8 mouse cellular contexts compared by ENCODE assay signal in the genomic region with DNA sequence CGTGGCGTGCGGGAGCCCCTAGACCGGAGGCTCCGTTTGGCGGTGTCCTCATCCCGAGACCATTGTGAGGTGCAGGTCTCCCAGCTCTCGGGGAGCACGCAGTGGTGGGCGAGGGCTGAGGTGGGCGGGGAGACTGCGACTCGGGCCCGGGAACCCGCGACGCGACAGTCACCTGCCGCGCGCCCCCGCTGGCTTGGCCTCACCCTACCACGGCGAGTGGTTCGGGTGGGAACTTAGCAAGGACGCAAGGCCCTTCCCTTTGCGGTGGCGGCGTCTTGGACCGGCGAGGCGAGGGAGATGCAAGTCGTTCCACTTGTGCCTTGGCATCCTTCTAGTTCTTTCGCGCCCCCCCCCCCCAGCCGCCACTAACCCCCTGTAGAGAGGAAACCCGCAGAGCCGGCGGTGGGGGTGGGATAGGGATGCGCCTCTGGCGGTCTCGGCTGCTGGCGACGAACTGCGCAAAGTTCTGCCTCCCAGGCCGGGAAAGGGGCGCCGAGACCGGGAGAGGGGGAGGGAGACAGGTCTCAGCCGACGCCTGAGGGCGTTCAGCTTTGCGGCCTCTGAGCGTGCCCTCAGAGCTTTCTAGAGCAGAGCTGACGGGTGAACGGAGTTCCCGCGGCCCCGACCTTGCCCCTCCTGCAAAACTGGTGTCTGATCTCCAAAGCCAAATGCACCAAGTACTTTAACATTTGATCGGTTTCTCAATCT. TPM values are rescaled to one million over a fixed set of nuclear protein-coding genes. Genes with fewer than 3 reads are reported as not detected.
DNase-seq lines count a peak whose midpoint lies in the region; ATAC-seq and TF ChIP-seq lines count a peak whose summit lies in the region.

No protein-coding gene starts in this region.

- no peak for TF ChIP-seq RAD21 in CH12.LX (IDR thresholded peaks at IDR 0.05; ENCODE audit: low read depth, low read length)

- H3K4me2 ChIP-seq in CH12.LX (ENCODE audit: insufficient read depth, low read depth, poor library complexity, severe bottlenecking) = peak overlapping the region; percentile 33
- peak overlapping the region; percentile 71 for H3K4me2 ChIP-seq in embryonic facial prominence, embryonic 15.5 days (replicated peaks)
- peak overlapping the region; percentile 78 for H3K4me2 ChIP-seq in heart, embryonic 16.5 days (ENCODE audit: low read depth, low read length)
- H3K4me2 ChIP-seq in lung, embryonic 16.5 days (ENCODE audit: low read depth, low read length) = peak overlapping the region; percentile 81

- no peak for TF ChIP-seq CTCF in CH12.LX (conservative IDR thresholded peaks at IDR 0.05 in 1 of 2, IDR thresholded peaks at IDR 0.05 in 1 of 2; ENCODE audit: low read depth in 2 of 2, low read length in 2 of 2)
- no peak for TF ChIP-seq CTCF in thymus, adult 2 months (IDR thresholded peaks at IDR 0.05; ENCODE audit: borderline replicate concordance, control insufficient read depth, extremely low read depth, insufficient read depth, low read length, poor library complexity)

- H3K27ac ChIP-seq in CH12.LX (ENCODE audit: insufficient read depth, low read depth) = no peak overlapping the region
- H3K27ac ChIP-seq in embryonic facial prominence, embryonic 15.5 days (replicated peaks) = peak overlapping the region; percentile 88
- H3K27ac ChIP-seq in heart, embryonic 16.5 days (ENCODE audit: low read length) = peak overlapping the region; percentile 91
- peak overlapping the region; percentile 86 for H3K27ac ChIP-seq in lung, embryonic 16.5 days (ENCODE audit: low read length)
- H3K27ac ChIP-seq in thymus, adult 2 months (ENCODE audit: control insufficient read depth, insufficient read depth, low read length) = no peak overlapping the region

- DNase-seq in CH12.LX (ENCODE audit: extremely low read depth) = peak; percentile 43
- DNase-seq in adrenal gland, postnatal 14 days = peak; percentile 68
- peak; percentile 62 to 75 for DNase-seq in kidney, postnatal 4 days
- peak; percentile 31 for DNase-seq in ovary, adult 18-20 months (ENCODE audit: low spot score)
- DNase-seq in thymus, adult 2 months = peak; percentile 74

- H3K36me3 ChIP-seq in CH12.LX (replicated peaks in 1 of 2; ENCODE audit: control insufficient read depth in 1 of 2, insufficient read depth in 1 of 2, low read length in 1 of 2) = no peaks in the 10 kb centered on the region
- H3K36me3 ChIP-seq in embryonic facial prominence, embryonic 15.5 days = no peaks in the 10 kb centered on the region
- H3K36me3 ChIP-seq in heart, embryonic 16.5 days (ENCODE audit: control insufficient read depth, insufficient read depth) = no peaks in the 10 kb centered on the region
- H3K36me3 ChIP-seq in lung, embryonic 16.5 days (ENCODE audit: control insufficient read depth, insufficient read depth, low read length) = no peaks in the 10 kb centered on the region
- H3K36me3 ChIP-seq in thymus, adult 2 months (ENCODE audit: control insufficient read depth, insufficient read depth, low read length) = no peaks in the 10 kb centered on the region

- dilution Hi-C loops in CH12.LX (cut with MboI; ENCODE audit: extremely low pct_ligation_motif_present, extremely low pct_unique_long_range_greater_than_20kb, low sequenced_read_pairs) = no loop called here

- H3K4me1 ChIP-seq in CH12.LX (ENCODE audit: control insufficient read depth in 1 of 2, insufficient read depth in 2 of 2) = peaks cover 0 to 17% of the 10 kb centered on the region in 2 experiments; a peak in 2 of 4 replicates
- H3K4me1 ChIP-seq in embryonic facial prominence, embryonic 15.5 days = peaks cover 8% of the 10 kb centered on the region
- H3K4me1 ChIP-seq in heart, embryonic 16.5 days (ENCODE audit: control insufficient read depth, insufficient read depth, low read length) = peaks cover 15% of the 10 kb centered on the region
- H3K4me1 ChIP-seq in lung, embryonic 16.5 days (replicated peaks; ENCODE audit: control insufficient read depth, insufficient read depth, low read length) = peaks cover 7% of the 10 kb centered on the region
- H3K4me1 ChIP-seq in thymus, adult 2 months (replicated peaks; ENCODE audit: control insufficient read depth, insufficient read depth, low read length) = peaks cover 8% of the 10 kb centered on the region

- peak; percentile 3; the same call in 1 of the 2 replicates for ATAC-seq in embryonic facial prominence, embryonic 15.5 days (ENCODE audit: insufficient number of reproducible peaks, low FRiP score, low TSS enrichment, low read depth)
- ATAC-seq in heart, embryonic 16.5 days (replicated peaks; ENCODE audit: extremely low read depth, insufficient read depth, low FRiP score) = peak; percentile 1; the same call in 1 of the 2 replicates
- peak; percentile 18 for ATAC-seq in lung, embryonic 16.5 days (ENCODE audit: low read depth)

- no peaks in the 10 kb centered on the region for H3K9me3 ChIP-seq in CH12.LX (replicated peaks; ENCODE audit: low read length)
- H3K9me3 ChIP-seq in embryonic facial prominence, embryonic 15.5 days (replicated peaks) = no peaks in the 10 kb centered on the region
- no peaks in the 10 kb centered on the region for H3K9me3 ChIP-seq in heart, embryonic 16.5 days (replicated peaks; ENCODE audit: control insufficient read depth, low read length)
- H3K9me3 ChIP-seq in lung, embryonic 16.5 days (ENCODE audit: control insufficient read depth, low read length) = no peaks in the 10 kb centered on the region

- under 1% methylated on average over 58 of the region's 60 CpGs for WGBS in embryonic facial prominence, embryonic 15.5 days
- 0% methylated on average over 59 of the region's 60 CpGs for WGBS in heart, embryonic 16.5 days
- WGBS in lung, embryonic 16.5 days = 0% methylated on average over 51 of the region's 60 CpGs
- under 1% methylated on average over 58 of the region's 60 CpGs for WGBS in thymus, adult 2 months

- no peak for TF ChIP-seq EP300 in CH12.LX (IDR thresholded peaks at IDR 0.05; ENCODE audit: low read length)

- H3K27me3 ChIP-seq in CH12.LX (replicated peaks) = no peaks in the 10 kb centered on the region
- H3K27me3 ChIP-seq in embryonic facial prominence, embryonic 15.5 days = no peaks in the 10 kb centered on the region
- no peaks in the 10 kb centered on the region for H3K27me3 ChIP-seq in heart, embryonic 16.5 days (ENCODE audit: control insufficient read depth, insufficient read depth, low read length)
- no peaks in the 10 kb centered on the region for H3K27me3 ChIP-seq in lung, embryonic 16.5 days (ENCODE audit: control insufficient read depth, insufficient read depth, low read depth, low read length)
- H3K27me3 ChIP-seq in thymus, adult 2 months (ENCODE audit: control insufficient read depth, insufficient read depth, low read length) = no peaks in the 10 kb centered on the region

- 0 out of 2 replicates have a peak, but pooled peaks cover 4% of the 10 kb centered on the region for H3K79me2 ChIP-seq in CH12.LX (replicated peaks; ENCODE audit: control insufficient read depth, extremely low read depth, insufficient read depth, poor library complexity, severe bottlenecking)

- peak overlapping the region; percentile 79 for H3K9ac ChIP-seq in CH12.LX (ENCODE audit: insufficient read depth, low read depth)
- H3K9ac ChIP-seq in embryonic facial prominence, embryonic 15.5 days = peak overlapping the region; percentile 82
- H3K9ac ChIP-seq in heart, embryonic 16.5 days (ENCODE audit: low read length) = peak overlapping the region; percentile 93
- peak overlapping the region; percentile 87 for H3K9ac ChIP-seq in lung, embryonic 16.5 days (ENCODE audit: low read length)

- H3K4me3 ChIP-seq in CH12.LX (replicated peaks in 1 of 3; ENCODE audit: low read depth in 2 of 3, low read length in 2 of 3, poor library complexity in 1 of 3) = peak overlapping the region; percentile 60 to 88 (median 87)
- H3K4me3 ChIP-seq in embryonic facial prominence, embryonic 15.5 days (replicated peaks) = peak overlapping the region; percentile 96
- H3K4me3 ChIP-seq in heart, embryonic 16.5 days (ENCODE audit: low read length) = peak overlapping the region; percentile 98
- H3K4me3 ChIP-seq in lung, embryonic 16.5 days (ENCODE audit: low read length) = peak overlapping the region; percentile 88
- H3K4me3 ChIP-seq in thymus, adult 2 months (ENCODE audit: control insufficient read depth, insufficient read depth, low read length) = peak overlapping the region; percentile 80

- no peak for TF ChIP-seq POLR2A in CH12.LX (IDR thresholded peaks at IDR 0.05; ENCODE audit: low read depth, low read length)
- no peak for TF ChIP-seq POLR2A in thymus, adult 2 months (IDR thresholded peaks at IDR 0.05; ENCODE audit: control insufficient read depth, extremely low read depth, insufficient read depth, low read length, poor library complexity)

- in situ Hi-C loops in CH12.LX (cut with MboI; ENCODE audit: low pct_ligation_motif_present, low pct_unique_long_range_greater_than_20kb, low sequenced_read_pairs) = no loop called here

RNA-seq across cellular contexts. Expression of a gene that starts 0.6 kb away (rescaled TPM):
- total RNA-seq in CH12.LX (2012; rRNA removed) (10.0 and 11.6 TPM in 2 replicates), CH12.LX (2014; rRNA removed) (15.8 and 15.9 TPM in 2 replicates)
- 15.6 TPM in 2 replicates for polyA plus RNA-seq in CH12.LX (2012; ENCODE audit: insufficient read length, low read depth)
- total RNA-seq in adrenal gland, postnatal 14 days (2021) = 49.7 and 51.5 TPM in 2 replicates
- 35.7 and 38.6 TPM in 2 replicates for polyA plus RNA-seq in embryonic facial prominence, embryonic 15.5 days (2015; fragmentation: Nextera tagmentation; extraction: Ambion mirVana)
- polyA plus RNA-seq in heart, embryonic 16.5 days (2015; fragmentation: Nextera tagmentation; extraction: Ambion mirVana) = 27.5 and 28.9 TPM in 2 replicates
- polyA plus RNA-seq in lung, embryonic 16.5 days (2015; fragmentation: Nextera tagmentation; extraction: Ambion mirVana) = 38.8 and 42.5 TPM in 2 replicates
- polyA plus RNA-seq in thymus, adult 2 months (2012; rRNA removed) = 7.4 and 8.1 TPM in 2 replicates

RNA-seq across cellular contexts. Expression of a gene that starts 47.8 kb away (rescaled TPM):
- total RNA-seq in CH12.LX (2012; rRNA removed) (26.6 and 31.6 TPM in 2 replicates), CH12.LX (2014; rRNA removed) (33.7 and 38.9 TPM in 2 replicates)
- 25.4 and 27.8 TPM in 2 replicates for polyA plus RNA-seq in CH12.LX (2012; ENCODE audit: insufficient read length, low read depth)
- 12.7 and 13.7 TPM in 2 replicates for total RNA-seq in adrenal gland, postnatal 14 days (2021)
- 19.5 and 22.1 TPM in 2 replicates for polyA plus RNA-seq in embryonic facial prominence, embryonic 15.5 days (2015; fragmentation: Nextera tagmentation; extraction: Ambion mirVana)
- polyA plus RNA-seq in heart, embryonic 16.5 days (2015; fragmentation: Nextera tagmentation; extraction: Ambion mirVana) = 10.9 and 11.9 TPM in 2 replicates
- 16.2 and 17.6 TPM in 2 replicates for polyA plus RNA-seq in lung, embryonic 16.5 days (2015; fragmentation: Nextera tagmentation; extraction: Ambion mirVana)
- 3.4 and 3.5 TPM in 2 replicates for polyA plus RNA-seq in thymus, adult 2 months (2012; rRNA removed)

RNA-seq across cellular contexts. Expression of a gene that starts 51.3 kb away (rescaled TPM):
- total RNA-seq in CH12.LX (2012; rRNA removed) = 0.30 TPM in 1 of 2 replicates, not detected in the other
- not detected in 2 replicates for total RNA-seq in CH12.LX (2014; rRNA removed)
- polyA plus RNA-seq in CH12.LX (2012; ENCODE audit: insufficient read length, low read depth) = not detected in 2 replicates
- not detected in 2 replicates for total RNA-seq in adrenal gland, postnatal 14 days (2021)
- 3.5 and 3.8 TPM in 2 replicates for polyA plus RNA-seq in embryonic facial prominence, embryonic 15.5 days (2015; fragmentation: Nextera tagmentation; extraction: Ambion mirVana)
- 0.49 and 0.51 TPM in 2 replicates for polyA plus RNA-seq in heart, embryonic 16.5 days (2015; fragmentation: Nextera tagmentation; extraction: Ambion mirVana)
- 1.3 and 2.3 TPM in 2 replicates for polyA plus RNA-seq in lung, embryonic 16.5 days (2015; fragmentation: Nextera tagmentation; extraction: Ambion mirVana)
- polyA plus RNA-seq in thymus, adult 2 months (2012; rRNA removed) = not detected in 2 replicates

Comparison
In these comparisons a context has a peak if more than half of its experiments do, and no peak if none do; other contexts are left out.
1. H3K27ac ChIP-seq: peak in embryonic facial prominence, embryonic 15.5 days (single experiment), heart, embryonic 16.5 days (single experiment) and lung, embryonic 16.5 days (single experiment); none in CH12.LX (single experiment) and thymus, adult 2 months (single experiment).
2. Peak in every context shown above with its lines, with median percentiles within 50 percentile points of each other: DNase-seq, H3K4me2 ChIP-seq, H3K4me3 ChIP-seq, H3K9ac ChIP-seq and ATAC-seq.